Mouse (Mus musculus) heart, postnatal 0 days (tissue): ENCODE data around the gene Cldn18.

Source experiments
- CTCF ChIP-seq: IDR thresholded peaks from 2 replicates; pipeline ENCODE4 v1.5.1; 2016; ENCODE audit warnings: antibody characterized with exemption, control low read depth, low read depth
- EP300 ChIP-seq: IDR thresholded peaks from 2 replicates; pipeline ENCODE4 v1.6.1; 2016; ENCODE audit warnings: antibody characterized with exemption, low read depth

- TF ChIP-seq CTCF (no peak), EP300 (no peak)
Measured at GRCm38 (mm10) chr9:99685536-99686231, 31.4 kb downstream of the Cldn18 start.
